Mouse (Mus musculus) hindbrain, embryonic 14.5 days (tissue): ENCODE data around the gene Fbn1. TPM values are rescaled to one million over a fixed set of nuclear protein-coding genes. Genes with fewer than 3 reads are reported as not detected.

Experiments
- ATAC-seq: fragments of 200-750 bp; cut with Nextera tagmentation; 2 replicates; pipeline ENCODE4 v1.8.0; 2017; ENCODE audit warnings: moderate number of reproducible peaks, mild to moderate bottlenecking, moderate TSS enrichment, moderate library complexity; ENCODE audit not compliant: low FRiP score
- DNase-seq: peaks from one replicate; pipeline ENCODE4 v3.0.0-alpha.2; 2015; ENCODE audit warnings: low spot score
- H3K27ac ChIP-seq: fragments of 300-500 bp; sonication (generic); 2 replicates; pipeline ENCODE4 v1.5.1; 2014; ENCODE audit warnings: mild to moderate bottlenecking, moderate library complexity
- H3K27me3 ChIP-seq: fragments of 300-500 bp; sonication (generic); 2 replicates; pipeline ENCODE4 v1.6.1; 2014; ENCODE audit warnings: mild to moderate bottlenecking, low read length, mixed read lengths; ENCODE audit not compliant: control insufficient read depth, insufficient read depth
- H3K36me3 ChIP-seq: fragments of 300-500 bp; sonication (generic); replicated peaks from 2 replicates; pipeline ENCODE4 v1.6.1; 2014; ENCODE audit not compliant: control insufficient read depth, insufficient read depth
- H3K4me1 ChIP-seq: fragments of 300-500 bp; sonication (generic); replicated peaks from 2 replicates; pipeline ENCODE4 v1.6.1; 2014; ENCODE audit warnings: antibody characterized with exemption, low read length, mixed read lengths; ENCODE audit not compliant: control insufficient read depth, insufficient read depth
- H3K4me2 ChIP-seq: fragments of 300-500 bp; sonication (generic); replicated peaks from 2 replicates; pipeline ENCODE4 v1.6.1; 2014; ENCODE audit warnings: mild to moderate bottlenecking, moderate library complexity
- H3K4me3 ChIP-seq: fragments of 300-500 bp; sonication (generic); replicated peaks from 2 replicates; pipeline ENCODE4 v1.5.1; 2014; ENCODE audit warnings: mild to moderate bottlenecking, low read length
- H3K9ac ChIP-seq: fragments of 300-500 bp; sonication (generic); 2 replicates; pipeline ENCODE4 v1.6.1; 2014
- H3K9me3 ChIP-seq: fragments of 300-500 bp; sonication (generic); 2 replicates; pipeline ENCODE4 v1.6.1; 2016; ENCODE audit warnings: low read length; ENCODE audit not compliant: control insufficient read depth
- WGBS: fragments of 180-500 bp; shearing (Covaris S2); extraction: QIAGEN DNeasy Blood & Tissue Kit; methylation state at CpG from one replicate; pipeline ENCODE4 v1.1.7; 2014; 5-methylcytosine and 5-hydroxymethylcytosine counted together
- polyA plus RNA-seq: library from polyadenylated mRNA; unstranded; fragments of >200 nt; fragmentation: Nextera tagmentation; extraction: Ambion mirVana; gene quantifications from 2 replicates; pipeline ENCODE4 v1.2.1, GENCODE M21; 2014

The Fbn1 gene
- polyA plus RNA-seq, 1 experiment from 2014 or later, result 6.7 TPM

DNA sequence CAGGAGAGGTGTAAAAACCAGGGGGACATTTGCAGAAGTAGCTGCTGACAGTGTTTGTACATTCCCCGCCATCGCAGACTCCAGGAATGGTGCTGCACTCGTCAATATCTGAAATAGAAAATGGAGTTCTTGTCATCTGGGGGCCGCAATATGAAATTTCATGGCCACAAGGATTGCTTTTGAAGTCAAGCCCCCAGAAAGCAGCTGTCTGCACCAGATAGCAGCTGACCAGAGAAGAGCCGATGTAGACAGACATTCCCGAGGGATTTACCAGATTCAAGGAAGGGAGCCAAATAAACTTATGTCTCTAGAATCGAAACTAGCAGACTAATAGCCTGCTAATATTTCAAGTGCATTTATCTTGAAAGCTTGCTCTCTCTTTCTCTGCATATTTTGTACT is 110.0 kb downstream of the Fbn1 start:
- ATAC-seq, result no peak

DNA sequence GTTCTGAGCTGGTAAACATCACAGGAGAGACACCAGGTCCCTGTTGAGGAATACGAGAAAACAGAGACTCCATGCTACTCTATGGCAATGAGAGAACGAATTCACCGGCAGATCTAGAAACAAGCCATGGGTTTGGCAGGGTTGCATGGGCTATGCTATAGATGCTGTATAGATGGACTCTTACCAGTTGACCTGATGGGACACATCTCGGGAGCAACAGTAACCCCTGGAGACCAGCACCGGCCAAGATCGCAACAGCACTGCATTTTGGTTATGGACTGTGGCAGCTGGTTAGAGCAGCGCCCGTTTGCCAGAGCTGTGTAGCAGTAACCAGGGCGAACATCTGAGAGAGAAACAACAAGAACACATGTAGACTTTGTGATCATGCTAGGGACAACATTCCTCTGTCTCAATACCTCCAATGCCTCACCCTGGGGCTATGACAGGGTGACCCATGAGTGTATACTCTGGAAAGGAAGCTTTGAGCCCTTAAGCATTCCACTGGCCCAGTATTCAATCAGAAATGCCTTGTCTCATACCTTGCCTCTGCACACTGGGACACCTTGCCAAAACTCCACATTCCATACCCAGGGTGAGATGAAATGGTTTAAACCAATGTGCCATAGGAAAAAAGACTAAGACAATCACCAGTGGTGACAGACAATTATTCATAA is 113.2 kb downstream of the Fbn1 start:
- no peaks in the 10 kb centered on the region for H3K27me3 ChIP-seq
- H3K27ac ChIP-seq, result no peak overlapping the region
- no peaks in the 10 kb centered on the region for H3K36me3 ChIP-seq
- H3K4me1 ChIP-seq, result no peaks in the 10 kb centered on the region
- H3K4me2 ChIP-seq, result no peak overlapping the region
- DNase-seq (no peak), ATAC-seq (no peak)
- H3K9ac ChIP-seq, result no peak overlapping the region
- no peak overlapping the region for H3K4me3 ChIP-seq
- H3K9me3 ChIP-seq, result no peaks in the 10 kb centered on the region
- 97% methylated on average over 9 of the region's 9 CpGs for WGBS

More for the DNA sequence above, 110.0 kb downstream of the Fbn1 start:
- DNase-seq, result no peak
- Histone ChIP-seq H3K36me3 (no peaks in the 10 kb centered on the region), H3K4me3 (no peak overlapping the region), H3K27ac (no peak overlapping the region), H3K4me1 (no peaks in the 10 kb centered on the region), H3K4me2 (no peak overlapping the region), H3K9me3 (no peaks in the 10 kb centered on the region), H3K9ac (no peak overlapping the region), H3K27me3 (no peaks in the 10 kb centered on the region)
- WGBS, result 84% methylated on average over 7 of the region's 7 CpGs

DNA sequence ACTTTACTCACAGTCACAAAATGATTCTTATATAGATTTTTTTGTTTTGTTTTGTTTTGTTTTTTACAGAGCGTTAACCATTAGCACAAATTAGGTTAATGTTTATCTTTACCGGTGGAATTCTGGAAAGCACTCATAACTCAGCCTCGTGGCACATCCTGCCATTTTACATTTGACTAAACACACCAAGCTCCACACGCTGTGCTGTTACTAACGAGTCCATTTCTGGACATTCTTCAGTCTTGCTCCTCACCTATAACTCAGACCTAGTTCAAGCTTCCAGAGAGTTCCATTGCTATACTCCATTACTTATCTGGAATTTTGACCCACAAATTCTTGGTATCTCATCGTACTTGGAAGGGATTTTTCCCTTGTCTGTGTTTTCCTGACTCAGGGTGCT is 116.2 kb downstream of the Fbn1 start:
- Histone ChIP-seq H3K9ac (no peak overlapping the region), H3K27me3 (no peaks in the 10 kb centered on the region), H3K36me3 (no peaks in the 10 kb centered on the region), H3K4me1 (no peaks in the 10 kb centered on the region), H3K4me2 (no peak overlapping the region), H3K9me3 (no peaks in the 10 kb centered on the region), H3K27ac (no peak overlapping the region), H3K4me3 (no peak overlapping the region)
- DNase-seq (no peak), ATAC-seq (no peak)
- WGBS, result 89% methylated on average over 6 of the region's 6 CpGs

DNA sequence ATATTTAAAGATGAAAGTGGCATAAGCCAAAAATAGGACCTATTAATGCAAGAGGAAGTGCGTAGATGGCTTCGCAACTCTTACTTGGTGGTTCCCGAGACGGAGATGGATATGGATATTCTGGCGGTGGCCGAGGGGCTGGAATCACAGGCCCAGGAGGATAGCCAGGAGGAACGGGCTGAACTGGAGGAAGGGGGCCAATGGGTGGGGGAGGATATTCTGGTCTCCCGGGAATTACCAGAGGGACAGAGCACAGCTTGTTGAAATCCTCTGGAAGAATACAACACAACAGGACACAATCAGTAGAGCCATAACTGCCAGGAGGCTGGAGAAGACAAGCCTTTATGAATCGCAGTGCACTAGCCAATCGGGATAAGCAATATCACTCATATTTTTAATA is 118.0 kb downstream of the Fbn1 start:
- H3K27me3 ChIP-seq, result no peaks in the 10 kb centered on the region

DNA sequence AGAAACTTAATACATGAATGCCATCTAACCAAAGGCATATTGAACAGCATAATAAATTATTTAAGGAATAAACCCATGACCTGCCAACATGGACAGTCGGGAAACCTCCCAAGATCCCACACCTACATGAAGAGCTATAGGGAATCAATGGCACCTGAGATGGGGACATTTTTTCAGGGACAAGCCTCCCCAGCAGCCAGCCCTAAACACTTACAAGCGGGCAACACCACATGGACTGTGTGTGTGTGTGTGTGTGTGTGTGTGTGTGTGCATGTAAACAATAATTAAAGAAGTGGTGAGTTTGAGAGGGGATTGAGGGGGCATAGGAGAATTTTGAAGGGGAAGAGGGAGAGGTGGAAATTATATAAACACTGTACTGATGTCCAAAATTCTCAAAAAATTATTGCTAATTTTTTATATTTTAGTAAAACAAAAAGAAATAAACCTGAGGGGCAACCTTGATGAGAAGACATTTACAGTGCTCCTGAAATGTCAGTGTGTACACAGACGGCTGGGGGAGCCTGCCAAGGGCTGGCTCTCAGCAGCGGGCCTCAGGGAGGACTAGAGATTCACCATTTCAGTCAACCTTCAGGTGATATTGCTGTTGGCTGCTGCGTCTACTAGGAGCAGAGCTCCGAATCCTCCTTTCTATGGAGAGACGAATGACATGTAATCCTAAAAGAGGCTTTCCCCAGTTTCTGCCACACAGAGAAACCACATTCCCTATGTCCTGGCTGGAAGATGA is 121.4 kb downstream of the Fbn1 start:
- Histone ChIP-seq H3K4me2 (no peak overlapping the region), H3K4me1 (no peaks in the 10 kb centered on the region), H3K27ac (no peak overlapping the region), H3K9me3 (no peaks in the 10 kb centered on the region), H3K9ac (no peak overlapping the region), H3K4me3 (no peak overlapping the region), H3K36me3 (no peaks in the 10 kb centered on the region), H3K27me3 (no peaks in the 10 kb centered on the region)
- ATAC-seq (no peak), DNase-seq (no peak)
- whole genome bisulfite sequencing, result 76% methylated on average over 7 of the region's 7 CpGs

More for the DNA sequence above, 118.0 kb downstream of the Fbn1 start:
- no peaks in the 10 kb centered on the region for H3K36me3 ChIP-seq
- ATAC-seq (no peak), DNase-seq (no peak)
- H3K4me3 ChIP-seq, result no peak overlapping the region
- H3K4me2 ChIP-seq, result no peak overlapping the region
- 95% methylated on average over 10 of the region's 10 CpGs for WGBS
- no peaks in the 10 kb centered on the region for H3K4me1 ChIP-seq
- no peak overlapping the region for H3K27ac ChIP-seq
- no peak overlapping the region for H3K9ac ChIP-seq
- H3K9me3 ChIP-seq, result no peaks in the 10 kb centered on the region

DNA sequence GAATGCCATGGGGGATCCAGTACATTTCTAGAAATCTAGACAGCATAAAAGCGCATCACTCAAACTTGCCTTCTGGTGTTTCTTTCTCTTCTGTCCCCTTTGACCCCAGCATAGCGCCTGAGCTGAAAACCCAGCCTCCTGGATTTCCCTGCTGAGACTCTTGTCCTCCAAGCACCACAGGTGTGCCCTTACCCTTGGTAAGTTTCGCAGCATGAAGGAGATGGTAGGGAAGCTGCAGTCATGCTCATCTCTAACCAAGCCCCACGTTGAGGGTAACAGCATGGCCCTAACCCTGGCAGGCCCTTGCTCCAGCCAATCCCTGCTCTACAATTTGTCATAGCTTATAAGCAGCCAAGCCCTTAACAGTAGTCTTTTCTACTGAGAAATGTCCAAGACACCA is 122.9 kb downstream of the Fbn1 start:
- DNase-seq (no peak), ATAC-seq (no peak)
- no peaks in the 10 kb centered on the region for H3K4me1 ChIP-seq
- H3K9ac ChIP-seq, result no peak overlapping the region
- no peak overlapping the region for H3K27ac ChIP-seq
- 64% methylated on average over 4 of the region's 4 CpGs for WGBS
- H3K27me3 ChIP-seq, result no peaks in the 10 kb centered on the region
- H3K4me2 ChIP-seq, result no peak overlapping the region
- no peaks in the 10 kb centered on the region for H3K36me3 ChIP-seq
- H3K4me3 ChIP-seq, result no peak overlapping the region
- no peaks in the 10 kb centered on the region for H3K9me3 ChIP-seq

DNA sequence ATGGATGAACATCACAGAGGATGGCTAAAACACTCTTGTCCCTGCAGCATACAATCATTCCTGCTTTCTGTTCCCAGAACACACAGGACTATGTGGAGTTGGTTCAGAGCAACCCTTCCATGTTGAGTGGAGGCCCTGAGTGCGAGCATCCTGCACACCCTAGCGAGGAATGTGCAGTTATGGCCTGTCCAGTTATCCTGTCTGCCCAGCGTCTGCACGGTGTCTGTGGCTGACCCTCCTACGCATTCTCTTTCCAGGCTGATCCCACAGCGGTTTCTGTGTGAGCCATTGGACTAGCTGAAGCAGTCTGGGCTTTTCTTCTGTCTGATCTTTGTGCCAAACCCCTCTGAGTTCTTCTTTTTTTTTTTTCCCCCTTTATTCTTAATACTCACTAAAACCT is 123.4 kb downstream of the Fbn1 start:
- no peak overlapping the region for H3K9ac ChIP-seq
- no peak for ATAC-seq
- no peak for DNase-seq
- no peak overlapping the region for H3K4me3 ChIP-seq
- H3K27ac ChIP-seq, result no peak overlapping the region
- H3K9me3 ChIP-seq, result no peaks in the 10 kb centered on the region
- 86% methylated on average over 6 of the region's 6 CpGs for WGBS
- no peaks in the 10 kb centered on the region for H3K36me3 ChIP-seq
- no peaks in the 10 kb centered on the region for H3K4me1 ChIP-seq
- no peak overlapping the region for H3K4me2 ChIP-seq
- no peaks in the 10 kb centered on the region for H3K27me3 ChIP-seq

DNA sequence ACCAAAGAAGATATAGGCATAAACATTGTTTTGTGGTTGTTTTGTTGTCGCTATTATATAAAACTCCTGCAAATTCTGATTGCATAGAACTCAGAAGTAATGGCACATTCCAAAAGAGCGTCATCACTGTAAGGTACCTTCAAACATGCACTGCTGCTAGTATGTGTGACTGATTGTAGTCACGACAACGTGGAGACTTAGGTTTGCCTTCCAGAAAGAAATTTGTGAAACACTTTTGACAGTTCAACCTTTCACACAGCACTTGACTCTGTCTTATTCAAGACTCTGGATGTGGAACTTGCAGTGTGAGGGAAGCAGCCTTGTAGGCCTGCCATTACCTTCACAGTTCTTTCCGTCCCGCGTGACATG is 124.5 kb downstream of the Fbn1 start:
- no peak for ATAC-seq
- no peaks in the 10 kb centered on the region; the same call in 1 of the 2 replicates for H3K36me3 ChIP-seq
- no peaks in the 10 kb centered on the region for H3K27me3 ChIP-seq
- H3K9ac ChIP-seq, result no peak overlapping the region
- no peaks in the 10 kb centered on the region for H3K4me1 ChIP-seq
- H3K4me2 ChIP-seq, result no peak overlapping the region
- 91% methylated on average over 7 of the region's 7 CpGs for WGBS
- H3K9me3 ChIP-seq, result no peaks in the 10 kb centered on the region
- no peak overlapping the region for H3K4me3 ChIP-seq
- no peak for DNase-seq
- H3K27ac ChIP-seq, result no peak overlapping the region

DNA sequence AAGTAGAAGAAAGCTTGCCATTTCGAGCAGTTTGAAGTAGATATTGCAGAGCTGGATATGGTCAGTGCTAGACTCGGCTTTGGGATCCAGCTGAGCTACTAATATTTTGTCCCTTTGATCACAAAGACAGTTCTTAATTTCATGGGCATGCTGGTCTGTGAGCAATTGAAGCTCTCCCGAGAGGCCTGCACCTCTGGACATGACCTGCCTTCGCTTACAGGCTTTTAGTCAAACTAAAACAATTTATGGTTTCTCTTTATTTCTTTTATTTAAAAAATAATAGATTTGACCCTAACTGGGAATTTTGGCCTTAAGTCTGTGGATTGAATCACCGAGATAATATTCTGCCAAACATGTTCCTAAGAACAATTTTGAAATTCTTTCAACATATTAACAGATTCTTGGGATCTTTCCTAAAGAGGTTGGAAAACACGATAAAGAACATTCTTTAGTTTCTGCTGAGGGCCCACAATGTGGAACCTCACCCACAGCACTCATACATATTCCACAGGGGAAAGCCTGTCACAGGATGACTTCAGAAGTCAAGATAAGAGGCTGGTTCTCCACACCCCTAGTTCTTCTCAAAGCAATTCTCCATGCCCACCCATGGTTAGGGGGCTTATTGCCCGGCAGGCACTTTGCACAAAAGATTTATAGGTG is 125.0 kb downstream of the Fbn1 start:
- no peaks in the 10 kb centered on the region; the same call in 1 of the 2 replicates for H3K36me3 ChIP-seq
- 75% methylated on average over 7 of the region's 7 CpGs for WGBS
- no peaks in the 10 kb centered on the region for H3K27me3 ChIP-seq
- H3K4me3 ChIP-seq, result no peak overlapping the region
- no peak overlapping the region for H3K27ac ChIP-seq
- no peak for DNase-seq
- no peaks in the 10 kb centered on the region for H3K9me3 ChIP-seq
- H3K9ac ChIP-seq, result no peak overlapping the region
- ATAC-seq, result no peak
- H3K4me2 ChIP-seq, result no peak overlapping the region
- no peaks in the 10 kb centered on the region for H3K4me1 ChIP-seq
